Mouse (Mus musculus) gastrocnemius, adult 8-10 months (tissue): ENCODE measurements around the gene Mcoln3. TPM values are rescaled to one million over a fixed set of nuclear protein-coding genes. Genes with fewer than 3 reads are reported as not detected.

Experiments
- DNase-seq, 2 experiments: peaks; one replicate each; pipeline ENCODE4 v3.0.0; 2022; ENCODE audit warnings: low spot score in 2 of 2
- total RNA-seq, 4 experiments: library from RNA; stranded (reverse); gene quantifications; 2 replicates each; pipeline ENCODE4 v1.2.4; 2022

Gene Mcoln3
- total RNA-seq, 4 experiments from 2014 or later = not detected

GRCm38 (mm10) chr3:146127205-146127604, 10.0 kb downstream of the Mcoln3 start:
- DNase-seq = no peak

- no peak for DNase-seq
Measured at GRCm38 (mm10) chr3:146134834-146135233, 17.6 kb downstream of the Mcoln3 start.

GRCm38 (mm10) chr3:146135417-146135816, 18.2 kb downstream of the Mcoln3 start:
- DNase-seq = no peak

GRCm38 (mm10) chr3:146136422-146136821, 19.2 kb downstream of the Mcoln3 start:
- DNase-seq = no peak

- DNase-seq = no peak
Measured at GRCm38 (mm10) chr3:146140276-146140675, 23.0 kb downstream of the Mcoln3 start.

- no peak for DNase-seq
Measured at GRCm38 (mm10) chr3:146142523-146142922, 25.3 kb downstream of the Mcoln3 start.

- no peak for DNase-seq
Measured at GRCm38 (mm10) chr3:146145501-146145900, 28.3 kb downstream of the Mcoln3 start.

GRCm38 (mm10) chr3:146146131-146146530, 28.9 kb downstream of the Mcoln3 start:
- DNase-seq = no peak

- no peak for DNase-seq
Measured at GRCm38 (mm10) chr3:146149156-146150057, 32.2 kb downstream of the Mcoln3 start, which contains the start of gene Mcoln2. Gene Mcoln2, plus strand, starts transcription at chr3:146149833.

- DNase-seq = peak in 1 of 2 experiments; percentile 9
Measured at GRCm38 (mm10) chr3:146150058-146150400, 32.8 kb downstream of the Mcoln3 start.

GRCm38 (mm10) chr3:146150560-146150959, 33.3 kb downstream of the Mcoln3 start:
- DNase-seq = no peak

GRCm38 (mm10) chr3:146151328-146151727, 34.1 kb downstream of the Mcoln3 start:
- DNase-seq = no peak

GRCm38 (mm10) chr3:146151755-146152154, 34.5 kb downstream of the Mcoln3 start:
- DNase-seq = no peak

GRCm38 (mm10) chr3:146152348-146152747, 35.1 kb downstream of the Mcoln3 start:
- DNase-seq = no peak

- no peak for DNase-seq
Measured at GRCm38 (mm10) chr3:146152913-146153312, 35.7 kb downstream of the Mcoln3 start.

- peak in 1 of 2 experiments; percentile 5 for DNase-seq
Measured at GRCm38 (mm10) chr3:146153862-146154611, 36.8 kb downstream of the Mcoln3 start.

GRCm38 (mm10) chr3:146155628-146156576, 38.7 kb downstream of the Mcoln3 start:
- no peak for DNase-seq

GRCm38 (mm10) chr3:146156811-146157210, 39.6 kb downstream of the Mcoln3 start:
- no peak for DNase-seq

GRCm38 (mm10) chr3:146158039-146158438, 40.8 kb downstream of the Mcoln3 start:
- DNase-seq = no peak

- DNase-seq = no peak
Measured at GRCm38 (mm10) chr3:146159360-146159759, 42.1 kb downstream of the Mcoln3 start.

GRCm38 (mm10) chr3:146162197-146162596, 44.9 kb downstream of the Mcoln3 start:
- no peak for DNase-seq
